Mouse (Mus musculus) adrenal gland, postnatal 25 days (tissue): ENCODE measurements around the gene Tcf12. TPM values are rescaled to one million over a fixed set of nuclear protein-coding genes. Genes with fewer than 3 reads are reported as not detected.
A peak's percentile ranks its signal among the peaks of the same experiment; 100 is the strongest.

Experiments
- DNase-seq: peaks from one replicate; pipeline ENCODE4 v3.0.0; 2021; ENCODE audit warnings: mixed read lengths
- total RNA-seq: library from RNA; stranded (reverse); gene quantifications from 2 replicates; pipeline ENCODE4 v1.2.3, GENCODE M21; 2021

The Tcf12 gene
- total RNA-seq, 1 experiment from 2014 or later: 89.3 TPM

DNA sequence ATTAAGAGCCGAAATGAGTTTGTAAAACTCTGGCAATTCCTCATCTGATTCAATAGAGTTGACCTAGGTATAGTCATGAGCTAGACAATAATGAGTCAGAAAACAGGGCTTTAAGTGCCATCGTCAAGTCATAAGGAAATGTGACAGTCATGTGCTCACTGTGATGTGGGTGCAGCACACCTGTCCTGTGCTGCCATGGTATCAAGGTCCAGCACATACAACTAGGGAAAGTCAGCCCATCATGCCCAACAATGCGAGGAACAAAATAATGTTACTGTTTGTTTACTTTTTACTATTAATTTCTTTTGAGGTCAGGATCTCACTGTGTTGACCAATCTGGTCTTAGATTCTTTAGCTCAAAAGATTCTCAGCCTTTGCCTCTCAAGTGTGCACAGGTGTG is 130.6 kb downstream of the Tcf12 start:
- DNase-seq: no peak

DNA sequence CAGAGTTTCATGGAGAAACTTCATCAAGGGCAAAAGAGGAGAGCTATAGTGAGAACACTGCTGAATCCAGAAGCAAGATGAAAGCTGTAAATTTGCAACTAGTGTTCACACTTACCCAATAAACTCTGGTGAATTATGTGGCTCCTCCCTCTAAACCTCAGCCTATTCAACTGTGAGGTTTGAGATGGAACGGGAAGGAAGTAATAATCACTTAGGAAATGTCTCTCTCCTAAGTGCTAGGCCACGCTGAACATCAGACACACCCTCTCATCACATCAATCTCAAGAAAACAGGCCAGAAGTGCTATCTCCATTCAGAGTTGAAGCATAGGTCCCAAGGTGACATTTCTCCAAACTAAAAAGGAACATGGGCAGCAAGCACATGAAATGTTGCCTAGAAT is 131.1 kb downstream of the Tcf12 start:
- no peak for DNase-seq

DNA sequence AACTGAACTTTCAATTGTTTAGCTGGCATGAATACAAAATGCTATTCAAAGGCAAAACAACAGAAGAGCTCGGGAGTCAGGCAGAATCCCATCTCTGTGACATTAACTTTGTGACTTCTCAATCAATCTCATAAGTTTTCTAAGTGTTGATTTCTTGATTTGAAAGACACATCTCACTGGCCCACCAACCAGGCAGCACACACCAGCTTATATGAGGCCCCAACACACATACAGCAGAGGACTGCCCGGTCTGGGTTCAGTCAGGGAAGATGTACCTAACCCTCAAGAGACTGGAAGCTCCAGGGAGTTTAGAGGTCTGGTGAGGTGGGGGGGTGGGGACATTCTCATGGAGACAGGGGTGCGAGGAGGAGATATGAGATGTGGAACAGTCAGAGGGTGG is 132.8 kb downstream of the Tcf12 start:
- DNase-seq: no peak

DNA sequence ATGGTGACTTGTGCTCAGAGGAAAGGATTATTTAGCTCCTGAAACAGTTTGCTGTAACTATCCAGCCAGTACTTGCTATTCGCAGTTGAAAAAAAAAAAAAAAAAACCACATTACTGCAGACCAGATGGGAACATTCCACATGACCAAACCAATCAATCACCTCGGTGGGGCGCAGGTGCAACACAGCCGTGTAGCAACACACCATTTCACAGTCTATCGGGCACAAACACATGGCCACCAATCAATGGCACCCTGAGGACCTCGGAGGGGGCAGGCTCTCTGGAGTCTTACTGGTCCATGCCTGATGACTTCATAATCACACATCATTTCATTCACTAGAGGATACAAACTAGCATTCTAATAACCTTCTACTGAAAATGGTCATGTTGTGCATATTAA is 135.6 kb downstream of the Tcf12 start:
- peak; percentile 11 for DNase-seq

DNA sequence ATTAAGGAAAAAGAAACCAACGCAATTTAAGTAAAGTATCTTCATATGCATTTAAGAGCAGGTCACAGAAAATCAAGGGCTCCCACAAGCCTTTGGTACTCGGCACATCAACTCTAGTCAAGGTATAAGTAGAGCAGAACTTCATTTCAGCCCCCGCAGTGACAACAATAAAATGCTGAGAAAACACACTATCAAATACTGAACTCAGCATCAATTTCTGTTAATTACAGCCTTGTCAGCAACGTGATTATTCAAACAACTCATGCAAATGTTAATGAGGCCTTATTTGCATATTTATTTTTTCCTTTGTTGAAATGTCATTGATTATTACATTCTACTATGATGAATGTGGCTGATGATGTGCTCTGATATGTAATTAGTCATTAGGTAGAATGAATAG is 136.5 kb downstream of the Tcf12 start:
- no peak for DNase-seq

DNA sequence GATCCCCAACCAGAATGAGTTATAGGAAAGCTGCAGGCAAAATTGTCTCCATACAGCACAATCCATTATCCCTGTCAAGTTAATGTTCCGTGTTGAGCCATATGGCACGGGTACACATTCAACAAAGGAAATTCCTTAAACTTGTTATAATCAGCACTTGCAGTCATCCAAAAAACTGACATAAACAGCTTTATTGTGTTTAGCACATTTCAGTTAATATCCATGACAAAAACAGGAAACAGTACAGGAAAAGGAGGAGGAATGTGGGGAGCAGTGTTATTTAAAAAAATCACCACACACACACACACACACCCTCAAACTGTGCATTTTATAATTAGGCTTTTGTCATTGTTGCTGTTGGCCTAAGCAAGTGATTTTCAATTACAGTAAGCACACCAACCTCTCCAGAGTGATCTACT is 137.1 kb downstream of the Tcf12 start:
- no peak for DNase-seq

DNA sequence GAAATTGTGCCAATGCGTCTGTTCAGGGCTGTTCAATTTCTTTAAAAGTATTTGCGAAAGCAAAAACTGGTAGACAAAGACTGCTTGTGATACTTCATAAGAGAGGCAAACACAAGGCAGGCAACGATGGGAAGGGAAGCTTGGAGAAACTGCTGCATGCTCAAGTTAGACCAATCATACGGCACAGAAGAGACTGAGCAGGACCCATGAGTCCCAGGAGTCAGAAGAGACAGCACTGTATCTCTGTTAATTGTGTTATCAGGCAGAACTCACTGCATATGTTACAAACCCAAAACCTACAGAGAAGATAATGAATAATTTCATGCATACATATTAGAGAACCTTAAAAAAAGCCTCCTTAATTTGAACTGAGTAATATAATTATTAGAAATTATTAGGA is 147.6 kb downstream of the Tcf12 start:
- DNase-seq: no peak

DNA sequence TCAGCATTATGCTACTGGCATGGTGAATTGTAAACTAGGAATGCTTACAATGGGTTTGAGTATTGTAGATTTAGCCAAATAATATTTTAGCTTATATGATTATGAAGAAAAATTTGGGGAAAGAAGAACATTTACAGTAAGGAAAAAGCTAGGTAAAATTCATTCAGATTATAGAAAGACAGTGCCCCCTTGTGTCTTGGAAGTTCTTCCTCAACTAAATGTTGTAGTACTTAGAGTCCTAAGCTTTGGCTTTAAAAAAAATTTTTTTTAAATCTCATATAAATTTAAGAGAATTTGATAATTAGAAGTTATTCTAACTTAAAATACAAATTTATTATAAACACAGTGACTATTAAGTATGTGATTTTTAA is 151.7 kb downstream of the Tcf12 start:
- no peak for DNase-seq

DNA sequence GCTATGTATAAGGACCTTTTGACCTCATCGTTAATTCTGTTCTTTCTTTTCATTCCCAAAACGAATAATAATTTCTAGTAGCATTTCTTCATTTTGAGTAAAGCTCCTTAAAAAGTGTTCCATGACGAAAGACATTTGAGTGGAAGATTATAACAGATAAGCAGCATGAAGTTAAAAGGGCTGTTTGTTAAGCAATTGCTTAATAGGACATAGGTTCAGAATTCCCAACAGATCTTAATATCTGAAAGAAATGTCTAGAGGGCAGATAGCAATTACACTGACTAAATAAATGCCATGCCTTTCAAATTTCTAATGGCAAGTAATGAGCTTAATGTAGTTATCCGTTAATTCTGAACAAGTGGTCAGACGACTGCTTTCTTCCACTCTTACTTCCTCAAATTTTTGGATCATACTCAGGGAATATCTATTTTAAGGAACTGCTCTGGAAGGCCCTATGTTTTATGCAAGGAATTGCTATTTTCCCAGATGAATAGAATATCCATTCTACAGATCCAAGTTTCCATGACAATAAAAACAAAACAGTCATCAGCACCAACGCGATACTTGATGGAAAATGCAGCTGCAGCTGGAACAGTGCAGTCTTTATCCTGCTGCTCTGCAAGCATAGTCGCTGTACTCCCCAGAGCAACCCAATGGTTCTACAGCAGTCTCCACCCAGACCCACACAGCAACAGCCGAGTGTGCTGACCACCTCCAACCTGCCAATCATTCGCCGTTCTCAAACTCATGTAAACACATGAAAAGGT is 152.2 kb downstream of the Tcf12 start:
- no peak for DNase-seq

DNA sequence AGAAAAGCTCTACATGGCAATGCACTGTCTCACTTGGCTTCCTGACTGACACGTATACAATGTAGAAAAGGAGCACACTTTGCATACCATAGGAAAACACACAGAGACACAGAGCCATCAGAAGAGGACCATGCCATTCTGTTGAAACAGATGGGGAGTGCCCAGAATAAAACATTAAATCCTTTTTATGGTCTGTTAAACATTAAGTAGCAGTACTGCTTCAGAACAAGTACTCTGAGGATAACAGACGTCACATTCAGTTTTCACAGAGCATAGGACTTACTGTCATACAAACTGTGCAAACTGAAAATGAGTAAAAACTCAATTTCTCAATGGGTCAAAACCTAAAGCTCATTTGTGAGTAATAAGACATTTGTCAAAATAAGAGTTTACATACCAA is 158.5 kb downstream of the Tcf12 start:
- DNase-seq: no peak

DNA sequence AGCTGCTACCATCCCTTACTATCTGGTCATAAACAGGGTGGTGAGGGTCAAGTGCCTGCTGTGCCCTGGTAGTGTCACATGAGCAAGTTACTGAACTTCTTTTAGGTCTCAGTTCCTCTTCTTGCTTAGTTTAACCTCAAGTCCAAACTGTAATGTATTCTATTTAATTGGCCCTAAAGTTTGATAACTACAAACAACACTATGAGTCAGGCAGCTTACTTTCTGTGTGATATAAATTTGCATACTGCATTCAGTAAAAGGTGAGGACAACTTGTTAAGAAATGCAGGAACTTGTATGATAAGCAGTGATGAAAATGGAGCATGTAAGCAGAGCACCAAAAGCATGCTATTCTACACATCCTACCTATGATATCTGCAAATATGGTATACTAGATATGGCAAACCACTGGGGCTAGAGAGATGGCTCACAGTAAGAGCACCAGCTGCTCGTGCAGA is 159.0 kb downstream of the Tcf12 start:
- DNase-seq: no peak

DNA sequence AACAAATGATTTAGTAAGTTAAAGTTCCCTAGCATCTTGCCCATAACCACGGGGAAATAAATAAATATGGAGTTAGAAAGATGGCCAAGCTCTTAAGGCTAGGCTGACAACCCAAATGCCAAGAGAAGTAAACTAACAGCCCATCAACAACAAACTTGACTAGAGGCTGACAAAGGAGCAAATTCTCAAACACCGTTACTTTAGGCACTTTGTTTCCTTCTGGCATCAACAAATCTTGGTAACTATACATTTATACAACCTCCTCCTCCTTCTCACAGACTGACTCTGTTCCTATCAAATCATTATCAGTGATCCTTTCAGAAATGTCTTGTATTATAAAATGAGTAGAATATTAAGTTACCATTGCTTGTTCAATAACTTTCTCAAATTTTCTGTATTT is 159.7 kb downstream of the Tcf12 start:
- no peak for DNase-seq

DNA sequence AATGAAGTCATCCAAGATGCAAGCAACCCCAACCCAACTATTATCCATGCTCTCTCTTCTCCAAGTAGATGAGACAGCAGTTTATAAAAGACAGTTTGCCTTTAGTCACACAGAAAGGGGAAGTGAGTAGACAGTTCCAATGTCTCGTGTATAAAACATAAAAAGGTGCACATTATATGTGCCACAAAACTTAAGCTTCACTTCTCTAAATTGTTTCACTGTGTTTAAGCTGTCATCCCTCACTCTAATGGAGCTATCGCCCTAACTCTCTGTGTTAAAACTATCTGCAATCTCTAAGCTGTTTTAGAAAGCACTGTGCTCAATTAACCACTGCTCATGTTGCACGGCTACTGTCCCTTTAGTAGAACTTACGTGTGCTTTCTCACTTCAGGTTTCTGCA is 160.3 kb downstream of the Tcf12 start:
- no peak for DNase-seq

DNA sequence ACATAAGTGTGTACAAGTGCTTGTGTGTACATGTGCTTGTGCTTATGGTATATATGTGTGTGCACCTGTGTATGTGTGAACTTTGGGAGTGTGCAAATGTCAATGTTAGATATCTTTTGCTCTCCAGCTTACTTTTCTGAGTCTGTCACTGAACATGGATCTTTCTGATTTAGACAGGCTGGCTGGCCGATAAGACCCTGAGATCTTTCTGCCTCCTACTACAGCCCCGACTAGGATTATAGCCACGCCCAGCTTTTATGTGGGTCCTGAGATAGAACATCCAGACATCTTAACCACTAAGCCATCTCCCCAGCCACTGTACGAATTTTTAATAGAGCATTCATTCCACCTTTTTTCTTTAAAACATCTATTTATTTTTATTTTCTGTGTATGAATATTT is 166.9 kb downstream of the Tcf12 start:
- DNase-seq: no peak

DNA sequence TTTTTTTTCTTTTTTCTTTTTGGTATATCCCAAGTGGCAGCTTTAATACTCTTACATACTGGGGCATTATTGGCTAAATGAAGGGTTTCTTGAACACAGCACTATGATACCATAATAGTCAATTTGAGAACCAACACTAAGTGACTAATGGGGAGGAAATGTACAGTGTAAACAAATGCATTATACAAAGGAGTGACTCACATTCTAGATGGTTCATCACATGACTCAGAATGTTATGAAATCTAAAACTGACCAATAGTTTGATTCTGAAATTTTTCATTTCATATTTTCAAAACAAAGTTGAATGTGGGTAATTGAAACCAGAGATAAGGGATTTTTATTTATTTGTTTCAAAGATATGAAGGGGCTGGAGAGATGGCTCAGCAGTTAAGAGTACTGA is 169.2 kb downstream of the Tcf12 start:
- DNase-seq: no peak

DNA sequence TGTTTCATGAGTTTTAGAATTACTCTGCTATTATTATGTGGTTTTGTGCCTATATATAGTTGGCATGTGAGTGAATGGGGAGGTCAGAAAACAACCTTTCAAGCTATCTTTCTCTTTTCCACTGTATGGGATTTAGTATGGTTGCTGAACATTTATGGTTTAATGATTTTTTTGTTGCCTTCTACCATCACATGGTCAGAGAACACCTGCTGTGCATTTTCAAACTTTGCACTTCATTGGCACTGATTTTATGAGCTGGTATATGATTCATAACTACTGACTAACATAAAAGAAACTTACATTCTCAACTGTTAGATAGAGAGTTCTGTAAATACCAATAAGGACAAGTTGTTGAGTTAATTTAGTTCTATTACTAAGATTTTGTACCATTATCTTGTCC is 171.7 kb downstream of the Tcf12 start:
- no peak for DNase-seq

DNA sequence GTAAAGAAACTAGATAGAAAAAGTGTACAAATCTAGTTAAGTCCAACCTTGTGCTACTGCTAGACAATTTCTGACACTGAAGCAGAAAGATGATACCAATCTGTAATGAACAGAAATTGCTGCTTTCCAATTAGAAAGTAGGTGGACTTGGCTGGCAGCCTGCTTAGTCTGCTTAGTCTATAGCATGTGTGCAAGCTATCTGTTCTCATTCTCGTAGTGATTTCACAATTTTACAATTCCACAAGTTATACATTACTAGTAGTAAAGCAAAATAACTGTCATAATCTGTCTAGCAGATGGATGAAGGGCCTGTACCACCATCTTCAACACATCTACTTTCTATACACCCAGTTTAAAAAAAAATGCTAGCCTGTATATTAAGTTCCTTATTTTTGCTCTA is 175.5 kb downstream of the Tcf12 start:
- no peak for DNase-seq

DNA sequence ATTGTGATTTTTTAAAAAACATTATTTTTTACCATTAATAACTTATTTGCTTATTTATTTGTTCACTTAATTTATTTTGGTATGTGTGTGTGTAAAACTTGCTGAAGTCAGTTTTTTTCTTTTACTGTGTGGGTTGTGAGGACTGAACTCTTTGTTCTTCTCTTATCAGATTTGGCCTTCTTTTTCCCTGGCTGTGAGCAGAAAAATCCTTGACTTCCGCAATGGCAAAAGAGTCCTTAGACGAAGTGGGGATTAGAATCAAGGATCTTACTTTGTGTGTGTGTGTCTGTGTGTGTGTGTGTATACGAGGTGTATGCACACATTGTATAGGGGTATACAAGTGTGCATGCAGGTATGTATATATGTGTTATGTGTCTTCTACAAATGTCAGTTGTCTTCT is 176.8 kb downstream of the Tcf12 start:
- DNase-seq: no peak

DNA sequence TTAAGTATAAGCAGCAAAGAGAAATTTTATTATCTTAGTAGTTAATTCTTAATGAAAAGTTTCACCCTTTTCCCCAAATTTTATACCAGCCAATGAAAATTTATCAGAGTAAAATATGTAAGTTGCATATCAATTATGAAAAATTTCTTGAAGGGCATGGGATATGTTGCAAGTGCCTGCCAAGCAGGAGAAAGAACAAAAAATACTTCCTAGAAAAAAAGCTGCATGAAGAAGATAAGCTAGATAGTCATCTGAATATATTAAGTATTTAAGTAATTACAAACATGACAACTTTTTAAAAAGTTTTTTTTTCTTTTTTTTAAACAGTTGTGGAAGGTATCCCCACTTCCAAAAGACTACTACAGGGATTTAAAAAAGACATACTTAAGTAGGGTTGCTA is 179.7 kb downstream of the Tcf12 start:
- DNase-seq: no peak

DNA sequence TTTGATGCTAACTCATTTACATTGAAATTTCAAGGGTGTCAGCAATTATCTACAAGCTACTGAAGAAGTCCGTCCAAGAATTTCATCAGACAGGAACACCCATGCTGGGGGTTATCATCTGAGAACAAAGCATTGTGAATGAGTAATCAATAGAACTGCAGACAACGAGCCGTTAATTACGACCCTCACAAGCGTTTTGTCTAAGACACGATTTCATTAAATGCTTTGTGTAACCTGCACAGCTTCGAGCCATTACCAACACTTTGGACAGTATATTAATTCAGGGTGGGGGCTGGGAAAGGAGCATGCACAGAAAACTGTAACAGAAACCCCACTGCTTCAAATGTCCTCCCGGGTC is 180.3 kb downstream of the Tcf12 start:
- no peak for DNase-seq

DNA sequence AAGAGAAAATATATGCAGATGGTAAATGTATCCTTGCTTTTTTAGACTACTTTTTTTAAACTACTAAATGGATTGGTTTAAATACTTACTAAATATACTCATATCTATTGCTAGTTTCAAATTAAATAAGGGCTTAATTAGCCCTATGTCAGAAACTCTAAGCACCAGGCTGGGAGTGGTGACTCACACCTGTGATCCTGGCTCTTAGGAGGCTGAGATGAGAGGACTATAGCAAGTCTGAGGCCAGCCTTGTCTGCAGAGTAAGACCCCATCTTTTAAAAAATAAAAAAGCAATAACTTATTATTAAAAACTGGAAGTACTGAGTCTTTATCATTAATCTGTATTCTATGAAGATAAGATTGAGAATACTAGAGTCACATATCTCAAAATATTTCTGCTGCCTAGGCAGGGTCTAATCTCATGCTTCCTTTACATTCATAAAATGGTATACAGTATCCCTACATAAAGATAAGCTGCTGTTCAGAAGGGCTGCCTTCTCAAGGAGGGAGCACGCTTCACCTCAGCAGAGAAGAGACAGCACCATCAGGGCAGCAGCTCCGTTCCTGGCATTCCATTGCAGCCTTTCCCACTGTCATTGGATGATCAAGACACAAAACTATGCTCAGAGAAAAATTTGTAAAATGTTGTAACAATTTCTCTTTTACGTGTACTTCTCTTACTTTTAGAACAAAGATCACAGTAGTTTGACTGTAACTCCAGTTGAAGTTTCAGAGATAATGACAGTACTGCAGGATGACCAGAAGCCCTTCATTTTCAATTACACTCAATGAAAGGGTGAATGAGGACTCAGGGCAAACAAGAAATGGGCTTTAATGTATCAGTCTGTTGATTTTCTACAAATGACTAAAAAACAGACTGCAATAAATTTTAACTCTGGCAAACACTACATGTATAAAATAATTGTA is 181.0 kb downstream of the Tcf12 start:
- no peak for DNase-seq

DNA sequence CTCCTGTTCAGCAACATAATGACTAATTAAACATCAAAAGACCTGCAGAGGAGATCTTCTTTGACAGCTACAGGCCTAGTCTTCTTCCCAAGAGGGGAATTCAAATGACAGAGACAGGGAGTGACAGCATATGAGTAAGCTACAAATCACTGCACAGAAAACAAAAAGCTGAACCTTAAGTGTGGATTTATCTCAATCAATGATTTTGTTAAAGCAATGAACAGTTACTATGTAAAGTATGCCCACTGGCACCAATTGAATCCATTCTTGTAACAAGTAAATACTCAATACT is 195.1 kb downstream of the Tcf12 start:
- no peak for DNase-seq

DNA sequence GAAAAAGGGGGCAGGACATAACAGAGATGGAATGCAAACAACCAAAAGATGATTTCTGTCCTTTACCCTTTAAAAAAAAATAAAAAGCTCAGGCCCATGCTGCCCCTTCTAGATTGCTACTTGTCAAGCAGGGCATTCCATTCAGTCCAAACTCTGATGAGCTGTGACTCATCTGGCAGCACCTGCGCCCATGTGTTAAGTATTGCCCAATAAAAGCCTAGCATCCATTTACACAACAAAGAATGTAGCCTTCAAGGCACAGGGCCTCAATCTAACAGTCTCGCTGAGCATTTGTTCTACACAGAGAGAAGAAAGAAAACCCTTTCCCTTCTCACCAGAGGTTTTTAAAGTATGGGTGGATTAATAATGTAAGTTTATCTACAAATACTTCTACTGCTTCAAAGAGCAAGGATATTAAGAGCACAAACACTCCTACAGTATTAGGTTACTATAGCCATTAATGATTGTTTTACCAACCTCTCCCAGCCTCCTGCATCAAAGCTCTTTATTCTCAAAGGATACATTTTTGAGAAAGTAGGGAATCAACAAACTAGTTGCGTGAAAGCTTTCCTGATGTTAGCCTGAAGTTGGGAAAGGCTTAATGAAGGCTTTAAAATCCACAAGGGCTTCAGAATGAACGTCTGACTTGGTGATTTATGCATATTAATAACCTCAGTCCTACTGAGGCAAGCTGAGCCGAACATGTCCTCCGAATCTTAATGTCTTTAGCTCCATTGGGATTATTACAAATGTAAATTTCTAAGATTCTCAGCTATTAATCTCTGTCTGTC is 195.6 kb downstream of the Tcf12 start:
- no peak for DNase-seq
